Mouse (Mus musculus) megakaryocyte progenitor cell, adult 5-6 weeks (primary cell): ENCODE measurements at regions not wholly inside any gene's neighbourhood (a gene's known extent, or its start where the extent isn't known, plus 50 kb on each side); places are given as distances from the start of the nearest gene placed in this dataset.

ENCODE experiments used
- ATAC-seq: replicated peaks from 2 replicates; pipeline ENCODE4 v1.8.0; 2016; ENCODE audit warnings: mild to moderate bottlenecking, moderate TSS enrichment, inconsistent platforms; ENCODE audit not compliant: poor library complexity

GRCm38 (mm10) chr8:75353786-75354185 is 52.6 kb downstream of the Gm10358 start:
- no peak for ATAC-seq

- no peak for ATAC-seq
Observed at GRCm38 (mm10) chr8:75350141-75350540, 56.2 kb downstream of the Gm10358 start.

GRCm38 (mm10) chr8:75348047-75348446 is 58.3 kb downstream of the Gm10358 start:
- no peak for ATAC-seq

GRCm38 (mm10) chr8:75320614-75321013 is 85.8 kb downstream of the Gm10358 start:
- no peak for ATAC-seq

- no peak for ATAC-seq
Observed at GRCm38 (mm10) chr8:75318526-75318925, 87.9 kb downstream of the Gm10358 start.

GRCm38 (mm10) chr8:75315886-75316285 is 90.5 kb downstream of the Gm10358 start:
- peak; percentile 87 for ATAC-seq

GRCm38 (mm10) chr8:75309463-75309862 is 95.7 kb downstream of the Rasd2 start:
- ATAC-seq = no peak

GRCm38 (mm10) chr8:75291921-75292320 is 78.2 kb downstream of the Rasd2 start:
- no peak for ATAC-seq

GRCm38 (mm10) chr8:75289933-75290332 is 76.2 kb downstream of the Rasd2 start:
- ATAC-seq = no peak
